Mouse (Mus musculus) megakaryocyte, embryonic 14.5 days (primary cell): ENCODE results near the gene Platr25. TPM values are rescaled to one million over a fixed set of nuclear protein-coding genes. Genes with fewer than 3 reads are reported as not detected.
"Not testable (repeated sequence)": the region's sequence is repeated elsewhere in the genome, so short reads cannot be mapped to it uniquely, and the experiment has no call there.

Source experiments
- H3K27me3 ChIP-seq: replicated peaks from 2 replicates; pipeline ENCODE3; 2012; ENCODE audit warnings: inconsistent platforms
- H3K36me3 ChIP-seq: replicated peaks from 2 replicates; pipeline ENCODE3; 2012; ENCODE audit warnings: low read length, inconsistent platforms, mixed read lengths
- H3K4me1 ChIP-seq: 2 replicates; pipeline ENCODE4 v1.6.1; 2012; ENCODE audit warnings: inconsistent platforms
- H3K4me3 ChIP-seq: replicated peaks from 2 replicates; pipeline ENCODE3; 2012; ENCODE audit warnings: moderate library complexity, mild to moderate bottlenecking, inconsistent platforms
- H3K9me3 ChIP-seq: 2 replicates; pipeline ENCODE4 v1.6.1; 2012; ENCODE audit warnings: inconsistent platforms
- FLI1 ChIP-seq: IDR thresholded peaks from 2 replicates; pipeline ENCODE4 v1.6.1; 2012; ENCODE audit warnings: low read length, inconsistent platforms, mixed read lengths
- GATA1 ChIP-seq: IDR thresholded peaks from 3 replicates; pipeline ENCODE4 v1.6.1; 2012; ENCODE audit warnings: mixed read lengths, low read length, inconsistent platforms, borderline replicate concordance
- polyA plus RNA-seq: library from polyadenylated mRNA; stranded (reverse); fragments of >175 nt; gene quantifications from 2 replicates; pipeline ENCODE4 v1.2.3, GENCODE M21; 2012; ENCODE audit warnings: low replicate concordance; ENCODE audit not compliant: insufficient read depth

Gene Platr25
- polyA plus RNA-seq: not detected in 2 replicates

- H3K4me3 ChIP-seq: peak within 1 kb of the TSS; percentile 91
- not testable (repeated sequence) for H3K9me3 ChIP-seq, H3K36me3 ChIP-seq
These were observed at the start of gene Platr25 for GRCm38 (mm10) chr13:62760432-62761415. Gene Platr25 (minus strand): TSS chr13:62760709.

DNA sequence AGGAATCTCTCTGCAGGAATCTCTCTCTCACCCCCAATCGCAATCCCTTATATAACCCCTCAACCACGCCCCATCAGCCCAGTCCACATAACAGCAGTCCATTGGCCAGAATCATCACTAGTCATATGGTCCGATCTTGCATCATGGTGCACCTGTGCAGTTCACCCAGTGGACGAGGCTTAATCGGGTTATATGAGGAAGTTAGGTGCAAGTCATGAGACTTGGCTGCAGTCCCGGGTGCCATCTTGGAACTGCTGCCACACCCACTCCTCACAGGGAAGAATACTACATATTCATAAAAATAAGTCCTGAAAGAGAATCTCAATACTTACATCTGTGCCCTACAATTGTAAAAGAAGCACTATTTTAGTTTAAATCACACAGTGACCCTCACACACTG, 47.5 kb upstream of the Platr25 start:
- not testable (repeated sequence) for H3K9me3 ChIP-seq, H3K4me3 ChIP-seq, H3K27me3 ChIP-seq, H3K4me1 ChIP-seq, H3K36me3 ChIP-seq

More at GRCm38 (mm10) chr13:62760432-62761415, at the start of gene Platr25:
- not testable (repeated sequence) for H3K27me3 ChIP-seq
- peaks cover 11% of the 10 kb centered on the region for H3K4me1 ChIP-seq

- not testable (repeated sequence) for H3K4me3 ChIP-seq, H3K4me1 ChIP-seq, H3K27me3 ChIP-seq, H3K9me3 ChIP-seq, H3K36me3 ChIP-seq
These were observed 25.6 kb upstream of the Platr25 start for GRCm38 (mm10) chr13:62786135-62786493.

- H3K27me3 ChIP-seq, H3K4me1 ChIP-seq, H3K9me3 ChIP-seq, H3K36me3 ChIP-seq: not testable (repeated sequence)
- peak within 1 kb of the TSS; percentile 89 for H3K4me3 ChIP-seq
These were observed 25.0 kb upstream of the Platr25 start, which contains the start of gene Gm5141 for GRCm38 (mm10) chr13:62785199-62786134. Gene Gm5141 (minus strand): TSS chr13:62785808.

DNA sequence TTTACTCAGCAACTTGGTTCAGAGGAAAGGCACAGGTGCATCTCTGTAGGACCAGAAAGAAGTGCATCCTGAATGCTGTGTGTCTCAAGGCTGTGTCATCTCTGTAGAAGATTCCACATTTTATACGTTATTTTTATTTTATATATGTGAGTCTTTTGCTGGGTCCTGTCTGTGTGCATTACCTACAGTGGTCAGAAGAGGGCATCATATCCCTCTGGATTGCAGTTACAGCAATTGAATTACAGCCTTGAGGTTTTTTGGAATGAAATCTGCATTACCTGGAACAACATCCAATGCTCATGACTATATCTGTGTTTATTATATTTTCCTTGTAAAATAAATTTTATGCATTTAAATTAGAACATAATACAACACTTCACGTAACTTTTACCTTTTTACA, 3.3 kb upstream of the Platr25 start:
- H3K9me3 ChIP-seq, H3K36me3 ChIP-seq, H3K4me3 ChIP-seq, H3K27me3 ChIP-seq: not testable (repeated sequence)
- peaks cover 11% of the 10 kb centered on the region for H3K4me1 ChIP-seq

DNA sequence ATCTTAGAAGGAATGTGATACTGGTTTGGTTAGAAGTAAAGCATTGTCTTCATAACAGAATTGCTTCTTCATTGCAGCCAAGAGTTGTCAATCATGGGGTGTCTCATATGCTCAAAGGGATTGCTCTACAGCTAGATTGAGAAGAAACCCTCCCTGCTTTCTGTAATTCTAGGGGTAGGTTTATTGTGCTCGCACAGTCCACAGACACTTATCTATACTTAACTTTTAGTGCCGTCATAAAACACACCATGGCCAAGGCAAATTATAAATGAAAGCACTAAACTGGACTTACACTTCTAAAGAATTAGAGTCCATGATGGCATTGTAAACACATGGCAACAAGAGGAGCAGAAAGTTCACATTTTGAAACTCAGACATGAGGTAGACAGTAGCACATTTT, 27.2 kb downstream of the Platr25 start:
- Histone ChIP-seq H3K9me3 (no peaks in the 10 kb centered on the region), H3K4me1 (no peaks in the 10 kb centered on the region), H3K27me3 (no peaks in the 10 kb centered on the region), H3K4me3 (no peak overlapping the region), H3K36me3 (no peaks in the 10 kb centered on the region)
- TF ChIP-seq GATA1 (no peak), FLI1 (no peak)

DNA sequence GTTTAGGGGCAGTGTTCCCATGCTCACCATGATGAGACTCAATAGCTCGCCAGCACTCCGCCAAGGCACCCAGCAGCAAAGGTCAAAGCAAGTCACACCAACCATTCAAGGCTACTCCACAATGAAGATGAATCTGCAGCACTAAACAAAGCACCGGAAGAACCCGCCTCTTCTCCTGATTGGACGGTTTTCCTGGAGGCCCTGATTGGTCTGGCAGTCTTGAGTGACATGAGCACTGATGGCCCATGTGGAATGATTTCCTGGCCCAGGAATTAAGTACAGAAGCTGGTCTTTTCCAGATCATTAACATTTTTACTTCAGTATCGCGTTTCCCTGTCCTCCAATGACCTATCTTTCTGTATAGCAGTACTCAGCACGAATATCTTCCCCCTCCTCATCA, 47.9 kb downstream of the Platr25 start:
- not testable (repeated sequence) for H3K9me3 ChIP-seq, H3K27me3 ChIP-seq, H3K4me3 ChIP-seq, H3K4me1 ChIP-seq, H3K36me3 ChIP-seq

DNA sequence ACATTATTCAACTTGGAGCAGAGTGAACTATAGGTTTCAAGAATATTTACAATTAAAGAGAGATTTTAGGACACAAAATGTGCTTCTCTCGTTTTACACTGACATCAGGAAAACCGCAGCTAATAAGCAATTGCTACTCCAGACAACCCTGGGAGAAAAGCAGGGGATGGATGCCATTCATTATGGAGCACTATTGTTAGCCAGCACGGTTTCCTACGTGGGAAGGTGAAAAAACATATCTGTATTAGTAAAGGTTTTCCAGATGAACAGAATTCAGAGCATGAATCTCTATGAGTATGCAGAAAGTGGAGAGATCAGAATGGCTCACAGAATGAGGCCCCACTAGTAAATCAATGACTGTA, 75.2 kb downstream of the Platr25 start:
- not testable (repeated sequence) for H3K36me3 ChIP-seq, H3K27me3 ChIP-seq, H3K4me1 ChIP-seq, H3K9me3 ChIP-seq, H3K4me3 ChIP-seq

DNA sequence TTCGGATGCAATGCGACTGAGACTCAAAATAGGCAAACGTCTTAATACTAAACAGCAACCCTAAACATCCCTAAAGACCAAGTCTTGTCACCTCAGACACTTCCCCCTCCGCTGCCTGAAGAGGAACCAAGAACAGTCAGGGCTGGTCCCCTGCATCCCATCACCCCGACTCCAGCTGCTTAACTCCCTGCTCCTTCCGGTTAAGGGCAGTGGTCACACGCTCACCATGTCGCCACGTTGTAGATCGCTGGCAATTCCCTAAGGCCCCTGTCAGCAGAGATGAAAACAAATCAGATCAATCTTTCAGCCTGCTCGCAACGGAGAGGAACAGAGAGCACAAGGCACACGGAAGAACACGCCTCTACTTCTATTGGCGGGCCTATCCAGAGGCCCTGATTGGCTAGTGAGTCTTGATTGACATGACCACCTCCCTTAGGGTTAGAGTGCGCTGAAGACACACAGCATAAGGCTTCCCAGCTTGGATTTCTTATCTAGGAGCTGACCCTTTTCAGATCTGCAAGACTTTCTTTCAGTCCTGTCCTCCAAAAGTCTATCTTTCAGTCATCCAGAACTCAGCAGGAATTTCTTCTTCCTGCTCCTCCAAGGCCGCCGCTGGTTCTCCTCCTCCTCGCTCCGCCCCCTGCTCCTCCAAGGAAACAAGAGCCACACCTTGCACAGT, 75.8 kb downstream of the Platr25 start:
- not testable (repeated sequence) for H3K36me3 ChIP-seq, H3K27me3 ChIP-seq, H3K4me1 ChIP-seq
- H3K9me3 ChIP-seq: peaks cover 12% of the 10 kb centered on the region
- H3K4me3 ChIP-seq: peak overlapping the region; percentile 89

GRCm38 (mm10) chr13:62653369-62653743, 107.2 kb downstream of the Platr25 start:
- Histone ChIP-seq H3K4me1 (0 out of 2 replicates have a peak, but pooled peaks cover 3% of the 10 kb centered on the region), H3K4me3 (peak overlapping the region; percentile 93), H3K27me3 (no peaks in the 10 kb centered on the region), H3K36me3 (no peaks in the 10 kb centered on the region), H3K9me3 (0 out of 2 replicates have a peak, but pooled peaks cover 3% of the 10 kb centered on the region)
- TF ChIP-seq FLI1 (no peak), GATA1 (no peak)

DNA sequence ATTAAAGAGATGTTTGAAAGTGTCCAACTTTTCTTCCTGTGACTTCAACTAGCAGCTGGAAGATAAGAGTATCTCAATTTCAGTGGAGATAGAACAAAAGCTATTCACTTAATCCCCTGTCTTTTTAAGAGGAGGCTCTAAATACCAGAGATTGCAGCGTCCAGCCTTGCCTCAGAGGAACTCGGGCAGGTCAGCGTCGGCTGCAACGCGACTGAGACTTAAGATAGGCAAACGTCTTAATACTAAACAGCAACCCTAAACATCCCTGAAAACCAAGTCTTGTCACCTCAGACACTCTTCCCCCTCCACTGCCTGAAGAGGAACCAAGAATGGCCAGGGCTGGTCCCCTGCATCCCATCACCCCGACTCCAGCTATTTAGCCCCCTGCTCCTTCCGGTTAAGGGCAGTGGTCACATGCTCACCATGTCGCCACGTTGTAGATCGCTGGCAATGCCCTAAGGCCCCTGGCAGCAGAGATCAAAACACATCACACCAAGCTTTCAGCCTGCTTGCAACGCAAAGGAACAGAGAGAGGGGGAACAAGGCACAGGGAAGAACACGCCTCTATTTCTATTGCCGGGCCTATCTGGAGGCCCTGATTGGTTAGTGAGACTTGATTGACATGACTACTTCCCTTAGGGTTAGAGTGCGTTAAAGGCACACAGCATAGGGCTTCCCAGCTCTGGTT, 107.7 kb downstream of the Platr25 start:
- not testable (repeated sequence) for H3K27me3 ChIP-seq, H3K4me1 ChIP-seq, H3K9me3 ChIP-seq, H3K36me3 ChIP-seq
- H3K4me3 ChIP-seq: peak overlapping the region; percentile 93

- not testable (repeated sequence) for H3K9me3 ChIP-seq, H3K4me1 ChIP-seq, H3K4me3 ChIP-seq, H3K27me3 ChIP-seq, H3K36me3 ChIP-seq
These were observed 133.4 kb downstream of the Platr25 start for GRCm38 (mm10) chr13:62627071-62627470.

DNA sequence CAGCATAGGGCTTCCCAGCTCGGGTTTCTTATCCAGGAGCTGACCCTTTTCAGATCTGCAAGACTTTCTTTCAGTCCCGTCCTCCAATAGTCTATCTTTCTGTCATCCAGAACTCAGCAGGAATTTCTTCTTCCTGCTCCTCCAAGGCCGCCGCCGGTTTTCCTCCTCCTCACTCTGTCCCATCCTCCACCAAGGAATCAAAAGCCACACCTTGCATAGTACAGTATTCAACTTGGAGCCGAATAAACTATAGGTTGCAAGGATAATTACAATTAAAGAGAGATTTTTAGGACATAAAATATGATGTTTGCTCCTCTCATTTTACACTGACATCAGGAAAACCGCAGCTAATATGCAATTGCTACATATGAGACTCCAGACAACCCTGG, 136.2 kb downstream of the Platr25 start:
- not testable (repeated sequence) for H3K27me3 ChIP-seq, H3K4me1 ChIP-seq
- H3K4me3 ChIP-seq: peak overlapping the region; percentile 89

DNA sequence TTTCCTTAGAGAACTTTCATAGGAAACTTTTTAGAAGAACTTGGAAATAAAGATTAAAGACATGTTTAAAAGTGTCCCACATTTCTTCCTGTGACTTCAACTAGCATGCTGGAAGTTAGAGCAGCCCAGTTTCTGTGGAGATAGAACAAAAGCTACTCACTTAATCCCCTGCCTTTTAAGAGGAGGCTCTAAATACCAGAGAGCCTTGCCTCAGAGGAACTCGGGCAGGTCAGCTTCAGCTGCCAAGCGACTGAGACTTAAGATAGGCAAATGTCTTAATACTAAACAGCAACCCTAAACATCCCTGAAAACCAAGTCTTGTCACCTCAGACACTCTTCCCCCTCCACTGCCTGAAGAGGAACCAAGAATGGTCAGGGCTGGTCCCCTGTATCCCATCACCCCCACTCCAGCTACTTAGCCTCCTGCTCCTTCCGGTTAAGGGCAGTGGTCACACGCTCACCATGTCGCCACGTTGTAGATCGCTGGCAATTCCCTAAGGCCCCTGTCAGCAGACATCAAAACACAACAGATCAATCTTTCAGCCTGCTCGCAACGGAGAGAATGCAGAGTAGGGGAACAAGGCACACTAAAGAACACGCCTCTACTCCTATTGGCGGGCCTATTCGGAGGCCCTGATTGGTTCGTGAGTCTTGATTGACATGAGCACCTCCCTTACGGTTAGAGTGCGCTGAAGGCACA, 136.8 kb downstream of the Platr25 start, which contains the start of gene 6720489N17Rik:
6720489N17Rik (minus strand) TSS at position 606 of the 700 bp plus-strand sequence.
- peak within 1 kb of the TSS; percentile 89 for H3K4me3 ChIP-seq
- not testable (repeated sequence) for H3K27me3 ChIP-seq

More for the DNA sequence above, 136.2 kb downstream of the Platr25 start:
- H3K36me3 ChIP-seq, H3K9me3 ChIP-seq: not testable (repeated sequence)

More for the DNA sequence above, 136.8 kb downstream of the Platr25 start, which contains the start of gene 6720489N17Rik:
- not testable (repeated sequence) for H3K4me1 ChIP-seq, H3K36me3 ChIP-seq, H3K9me3 ChIP-seq
